Mouse (Mus musculus): ENCODE data around the gene Vmn1r47.
"Not testable (repeated sequence)": the region's sequence is repeated elsewhere in the genome, so short reads cannot be mapped to it uniquely, and the experiment has no call there.

Vmn1r47 gene

GRCm38 (mm10) chr6:90015847-90016246 is at the start of gene Vmn1r47:
Gene Vmn1r47, plus strand, starts transcription at chr6:90016147.
- in situ Hi-C loops (cut with MboI; ENCODE audit: low sequenced_read_pairs): not testable (repeated sequence)

GRCm38 (mm10) chr6:89966341-89966740 is 49.6 kb upstream of the Vmn1r47 start:
- in situ Hi-C loops (cut with MboI; ENCODE audit: low sequenced_read_pairs): no loop called here

DNA sequence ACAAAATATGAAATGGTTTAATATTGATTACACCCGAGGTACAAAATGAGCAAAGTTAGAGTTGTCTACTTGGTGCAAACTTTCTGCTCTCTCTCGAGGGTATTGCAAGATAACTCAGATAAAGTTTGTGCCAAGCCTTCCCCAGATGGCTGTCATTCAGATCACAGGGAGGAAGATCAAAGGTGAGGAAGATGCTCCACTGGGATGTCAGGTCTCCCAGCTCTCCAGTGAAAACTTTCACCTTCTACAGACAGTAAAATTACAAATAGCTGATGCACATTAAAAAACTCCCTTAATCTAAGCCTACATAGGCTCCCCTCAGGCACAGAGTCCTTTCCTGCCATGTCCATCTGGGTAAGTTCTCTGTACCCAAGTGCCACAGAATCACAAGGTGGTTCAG is 46.9 kb upstream of the Vmn1r47 start, which contains the start of gene Vmn1r46:
Gene Vmn1r46 (plus strand): TSS at position 301 of the 400 bp plus-strand sequence.
- in situ Hi-C loops (cut with MboI; ENCODE audit: low sequenced_read_pairs): no loop called here

DNA sequence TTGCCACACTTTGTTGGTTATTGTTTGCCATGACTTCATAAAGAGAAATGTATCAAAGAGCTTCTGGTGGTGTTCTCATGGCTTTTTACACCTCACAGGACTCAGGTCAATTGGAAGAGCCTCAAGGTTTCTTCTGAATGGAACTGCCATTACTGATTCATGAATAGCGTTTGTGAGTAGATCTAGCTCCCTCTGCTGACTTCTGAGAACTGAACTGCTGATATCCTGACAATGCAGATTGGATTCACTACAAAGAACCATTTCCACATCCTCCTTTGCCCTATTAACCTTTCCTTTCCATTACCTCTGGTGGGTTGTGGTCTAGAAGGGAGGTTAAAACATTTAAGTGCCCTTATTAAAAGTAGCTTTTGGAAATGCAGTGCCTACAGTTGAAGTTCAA is 30.0 kb upstream of the Vmn1r47 start:
- in situ Hi-C loops (cut with MboI; ENCODE audit: low sequenced_read_pairs): loop anchor here (25.0 kb wide), 1 partner anchor 274 kb away; the partner anchor contains the start of gene Vmn1r40

GRCm38 (mm10) chr6:90036741-90037140 is 20.8 kb downstream of the Vmn1r47 start, which contains the start of gene Vmn1r48:
Gene Vmn1r48, minus strand, starts transcription at chr6:90036841.
- in situ Hi-C loops (cut with MboI; ENCODE audit: low sequenced_read_pairs): not testable (repeated sequence)
